Mouse (Mus musculus) hindbrain, embryonic 12.5 days (tissue): ENCODE results near the gene Foxj1. TPM values are rescaled to one million over a fixed set of nuclear protein-coding genes. Genes with fewer than 3 reads are reported as not detected.

Source experiments
- ATAC-seq: fragments of 200-750 bp; cut with Nextera tagmentation; 2 replicates; pipeline ENCODE4 v1.8.0; 2017; ENCODE audit warnings: moderate TSS enrichment; ENCODE audit not compliant: low FRiP score
- H3K27ac ChIP-seq: fragments of 300-500 bp; sonication (generic); 2 replicates; pipeline ENCODE4 v1.5.1; 2016; ENCODE audit warnings: mild to moderate bottlenecking
- H3K27me3 ChIP-seq: fragments of 300-500 bp; sonication (generic); 2 replicates; pipeline ENCODE4 v1.6.1; 2016; ENCODE audit warnings: mild to moderate bottlenecking
- H3K36me3 ChIP-seq: fragments of 300-500 bp; sonication (generic); 2 replicates; pipeline ENCODE4 v1.6.1; 2016; ENCODE audit warnings: mild to moderate bottlenecking
- H3K4me1 ChIP-seq: fragments of 300-500 bp; sonication (generic); 2 replicates; pipeline ENCODE4 v1.6.1; 2016
- H3K4me2 ChIP-seq: fragments of 300-500 bp; sonication (generic); replicated peaks from 2 replicates; pipeline ENCODE4 v1.6.1; 2016; ENCODE audit warnings: mild to moderate bottlenecking
- H3K4me3 ChIP-seq: fragments of 300-500 bp; sonication (generic); 2 replicates; pipeline ENCODE4 v1.5.1; 2016; ENCODE audit warnings: mild to moderate bottlenecking
- H3K9ac ChIP-seq: fragments of 300-500 bp; sonication (generic); 2 replicates; pipeline ENCODE4 v1.6.1; 2016; ENCODE audit warnings: mild to moderate bottlenecking, moderate library complexity
- H3K9me3 ChIP-seq: fragments of 300-500 bp; sonication (generic); replicated peaks from 2 replicates; pipeline ENCODE4 v1.6.1; 2016; ENCODE audit warnings: mild to moderate bottlenecking
- WGBS: fragments of 180-500 bp; shearing (Covaris S2); methylation state at CpG from one replicate; pipeline ENCODE4 v1.1.7; 2016; 5-methylcytosine and 5-hydroxymethylcytosine counted together
- polyA plus RNA-seq: library from polyadenylated mRNA; unstranded; fragments of >200 nt; fragmentation: Nextera tagmentation; extraction: Ambion mirVana; gene quantifications from 2 replicates; pipeline ENCODE4 v1.2.1, GENCODE M21; 2016

Gene Foxj1
- polyA plus RNA-seq, 1 experiment from 2014 or later: 27.2 TPM

- Histone ChIP-seq H3K4me1 (peaks cover 4% of the 10 kb centered on the region; the same call in 1 of the 2 replicates), H3K9ac (no peak overlapping the region), H3K4me3 (no peak overlapping the region), H3K9me3 (no peaks in the 10 kb centered on the region), H3K4me2 (no peak overlapping the region), H3K27me3 (0 out of 2 replicates have a peak, but pooled peaks cover 3% of the 10 kb centered on the region), H3K27ac (no peak overlapping the region), H3K36me3 (no peaks in the 10 kb centered on the region)
- 61% methylated on average over 8 of the region's 8 CpGs for WGBS
- no peak for ATAC-seq
These were observed 24.0 kb downstream of the Foxj1 start for GRCm38 (mm10) chr11:116311169-116311568.

- Histone ChIP-seq H3K27ac (no peak overlapping the region), H3K4me2 (no peak overlapping the region), H3K9me3 (no peaks in the 10 kb centered on the region), H3K27me3 (0 out of 2 replicates have a peak, but pooled peaks cover 3% of the 10 kb centered on the region), H3K9ac (no peak overlapping the region), H3K36me3 (peaks cover 5% of the 10 kb centered on the region), H3K4me3 (no peak overlapping the region), H3K4me1 (peaks cover 6% of the 10 kb centered on the region)
- ATAC-seq: no peak
- 78% methylated on average over 3 of the region's 3 CpGs for WGBS
These were observed 25.6 kb downstream of the Foxj1 start for GRCm38 (mm10) chr11:116309601-116310000.

GRCm38 (mm10) chr11:116307762-116308531 is 27.3 kb downstream of the Foxj1 start:
- H3K9ac ChIP-seq: no peak overlapping the region
- no peak for ATAC-seq
- H3K27ac ChIP-seq: no peak overlapping the region
- H3K36me3 ChIP-seq: peaks cover 22% of the 10 kb centered on the region
- H3K27me3 ChIP-seq: 0 out of 2 replicates have a peak, but pooled peaks cover 3% of the 10 kb centered on the region
- no peaks in the 10 kb centered on the region for H3K9me3 ChIP-seq
- no peak overlapping the region for H3K4me3 ChIP-seq
- no peak overlapping the region for H3K4me2 ChIP-seq
- H3K4me1 ChIP-seq: peaks cover 6% of the 10 kb centered on the region
- WGBS: 92% methylated on average over 12 of the region's 12 CpGs

GRCm38 (mm10) chr11:116307019-116307725 is 28.0 kb downstream of the Foxj1 start, which contains the start of gene Exoc7:
TSS of gene Exoc7 (minus strand) at chr11:116307233.
- peak; percentile 36; the same call in 1 of the 2 replicates for ATAC-seq
- 83% methylated on average over 10 of the region's 10 CpGs for WGBS
- Histone ChIP-seq H3K4me3 (peak within 1 kb of the TSS; percentile 72), H3K27me3 (0 out of 2 replicates have a peak, but pooled peaks cover 3% of the 10 kb centered on the region), H3K4me1 (peaks cover 6% of the 10 kb centered on the region), H3K4me2 (peak within 1 kb of the TSS; percentile 80), H3K27ac (peak within 1 kb of the TSS; percentile 56; the same call in 1 of the 2 replicates), H3K36me3 (peaks cover 28% of the 10 kb centered on the region), H3K9me3 (no peaks in the 10 kb centered on the region), H3K9ac (peak within 1 kb of the TSS; percentile 84)

- 0 out of 2 replicates have a peak, but pooled peaks cover 3% of the 10 kb centered on the region for H3K27me3 ChIP-seq
- peak overlapping the region; percentile 56; the same call in 1 of the 2 replicates for H3K27ac ChIP-seq
- no peaks in the 10 kb centered on the region for H3K9me3 ChIP-seq
- H3K4me1 ChIP-seq: peaks cover 6% of the 10 kb centered on the region
- peak overlapping the region; percentile 84 for H3K9ac ChIP-seq
- H3K4me2 ChIP-seq: peak overlapping the region; percentile 80
- peak overlapping the region; percentile 72 for H3K4me3 ChIP-seq
- H3K36me3 ChIP-seq: peaks cover 36% of the 10 kb centered on the region
- WGBS: 2% methylated on average over 53 of the region's 53 CpGs
- peak; percentile 91 for ATAC-seq
These were observed 28.8 kb downstream of the Foxj1 start for GRCm38 (mm10) chr11:116306126-116306982.

- Histone ChIP-seq H3K27me3 (0 out of 2 replicates have a peak, but pooled peaks cover 3% of the 10 kb centered on the region), H3K4me1 (peaks cover 6% of the 10 kb centered on the region), H3K4me2 (peak overlapping the region; percentile 80), H3K9me3 (no peaks in the 10 kb centered on the region), H3K9ac (no peak overlapping the region), H3K4me3 (peak overlapping the region; percentile 72; the same call in 1 of the 2 replicates), H3K36me3 (peaks cover 45% of the 10 kb centered on the region), H3K27ac (no peak overlapping the region)
- ATAC-seq: no peak
- WGBS: 98% methylated on average over 2 of the region's 2 CpGs
These were observed 29.8 kb downstream of the Foxj1 start for GRCm38 (mm10) chr11:116305423-116305822.

GRCm38 (mm10) chr11:116298621-116299020 is 36.6 kb downstream of the Foxj1 start:
- Histone ChIP-seq H3K4me1 (no peaks in the 10 kb centered on the region), H3K9me3 (no peaks in the 10 kb centered on the region), H3K4me2 (no peak overlapping the region), H3K4me3 (no peak overlapping the region), H3K27me3 (no peaks in the 10 kb centered on the region), H3K27ac (no peak overlapping the region), H3K36me3 (peaks cover 89% of the 10 kb centered on the region), H3K9ac (no peak overlapping the region)
- ATAC-seq: no peak
- WGBS: 96% methylated on average over 6 of the region's 6 CpGs

- Histone ChIP-seq H3K27ac (no peak overlapping the region), H3K9me3 (no peaks in the 10 kb centered on the region), H3K4me1 (no peaks in the 10 kb centered on the region), H3K27me3 (no peaks in the 10 kb centered on the region), H3K4me2 (no peak overlapping the region), H3K9ac (no peak overlapping the region), H3K36me3 (peaks cover 87% of the 10 kb centered on the region), H3K4me3 (no peak overlapping the region)
- 91% methylated on average over 11 of the region's 11 CpGs for WGBS
- ATAC-seq: no peak
These were observed 37.0 kb downstream of the Foxj1 start for GRCm38 (mm10) chr11:116298221-116298620.

- H3K4me2 ChIP-seq: no peak overlapping the region
- no peak overlapping the region for H3K9ac ChIP-seq
- H3K27ac ChIP-seq: no peak overlapping the region
- H3K4me1 ChIP-seq: no peaks in the 10 kb centered on the region
- no peaks in the 10 kb centered on the region for H3K27me3 ChIP-seq
- H3K9me3 ChIP-seq: no peaks in the 10 kb centered on the region
- no peak overlapping the region for H3K4me3 ChIP-seq
- peaks cover 89% of the 10 kb centered on the region for H3K36me3 ChIP-seq
- ATAC-seq: no peak
- 89% methylated on average over 3 of the region's 3 CpGs for WGBS
These were observed 38.2 kb downstream of the Foxj1 start for GRCm38 (mm10) chr11:116297017-116297416.

GRCm38 (mm10) chr11:116296191-116296734 is 38.9 kb downstream of the Foxj1 start:
- H3K27me3 ChIP-seq: no peaks in the 10 kb centered on the region
- no peak overlapping the region for H3K27ac ChIP-seq
- peaks cover 88% of the 10 kb centered on the region for H3K36me3 ChIP-seq
- no peaks in the 10 kb centered on the region for H3K4me1 ChIP-seq
- no peak overlapping the region for H3K4me3 ChIP-seq
- H3K4me2 ChIP-seq: no peak overlapping the region
- WGBS: 90% methylated on average over 8 of the region's 8 CpGs
- ATAC-seq: no peak
- H3K9ac ChIP-seq: no peak overlapping the region
- H3K9me3 ChIP-seq: no peaks in the 10 kb centered on the region

- Histone ChIP-seq H3K4me1 (no peaks in the 10 kb centered on the region), H3K9me3 (no peaks in the 10 kb centered on the region), H3K36me3 (peaks cover 88% of the 10 kb centered on the region), H3K27me3 (no peaks in the 10 kb centered on the region), H3K9ac (no peak overlapping the region), H3K4me3 (no peak overlapping the region), H3K4me2 (no peak overlapping the region), H3K27ac (no peak overlapping the region)
- peak; percentile 46; the same call in 1 of the 2 replicates for ATAC-seq
- 33% methylated on average over 5 of the region's 5 CpGs for WGBS
These were observed 40.9 kb downstream of the Foxj1 start for GRCm38 (mm10) chr11:116294319-116294718.
